Mouse (Mus musculus) kidney, postnatal 10 days (tissue): Measurements from ENCODE around the gene Midn.
"Not testable (repeated sequence)": the region's sequence is repeated elsewhere in the genome, so short reads cannot be mapped to it uniquely, and the experiment has no call there.

Experiments
- DNase-seq: peaks from one replicate; pipeline ENCODE4 v3.0.0; 2021; ENCODE audit warnings: mixed read lengths

Midn gene

GRCm38 (mm10) chr10:80159021-80159560 lies 11.0 kb downstream of the Midn start:
- peak; percentile 81 for DNase-seq

DNA sequence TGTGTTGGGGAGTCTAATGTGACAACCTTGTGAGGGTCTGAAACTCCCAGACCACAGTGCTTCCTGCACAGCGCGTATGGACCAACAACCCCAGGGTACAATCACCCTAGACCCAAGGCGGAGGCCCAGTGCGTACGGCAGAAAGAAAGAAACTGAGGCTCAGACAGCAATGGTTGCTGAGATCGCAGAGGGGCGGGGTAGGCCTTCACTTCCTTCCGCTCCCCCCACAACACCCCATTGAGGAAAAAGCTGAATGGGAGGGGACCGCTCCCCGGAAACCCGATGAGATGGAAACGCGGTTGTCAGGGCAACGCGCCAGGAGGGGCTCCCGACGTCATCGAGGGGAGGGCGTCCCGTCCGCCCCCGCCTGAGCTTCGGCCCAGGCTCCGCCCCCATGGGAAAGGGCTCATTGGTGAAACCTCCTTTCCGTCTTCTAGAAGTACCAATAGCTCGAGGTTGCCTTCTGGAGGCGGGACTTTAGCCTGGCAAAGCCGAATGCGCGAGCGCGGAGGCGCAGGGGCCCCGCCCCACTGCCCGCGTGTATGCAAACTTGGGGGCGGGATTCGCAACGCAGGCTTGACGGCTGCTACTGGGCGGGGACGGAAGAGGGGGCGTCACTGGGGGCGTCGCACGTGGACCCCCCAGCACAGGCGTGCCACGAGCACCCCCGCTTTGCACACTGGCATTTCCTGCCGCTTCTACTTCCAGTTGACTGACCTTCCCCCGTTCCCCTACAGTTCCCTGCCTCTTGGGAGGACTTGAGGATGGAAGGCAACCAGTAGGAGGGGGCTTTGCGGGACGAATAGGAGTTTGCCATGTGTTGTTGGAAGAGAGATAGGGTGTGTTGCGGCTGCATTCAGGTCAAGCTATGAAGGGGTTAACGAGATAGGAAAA lies 11.7 kb downstream of the Midn start:
- DNase-seq, result peak; percentile 99

- DNase-seq, result peak; percentile 95
These were observed 12.6 kb downstream of the Midn start for GRCm38 (mm10) chr10:80160455-80161371.

DNA sequence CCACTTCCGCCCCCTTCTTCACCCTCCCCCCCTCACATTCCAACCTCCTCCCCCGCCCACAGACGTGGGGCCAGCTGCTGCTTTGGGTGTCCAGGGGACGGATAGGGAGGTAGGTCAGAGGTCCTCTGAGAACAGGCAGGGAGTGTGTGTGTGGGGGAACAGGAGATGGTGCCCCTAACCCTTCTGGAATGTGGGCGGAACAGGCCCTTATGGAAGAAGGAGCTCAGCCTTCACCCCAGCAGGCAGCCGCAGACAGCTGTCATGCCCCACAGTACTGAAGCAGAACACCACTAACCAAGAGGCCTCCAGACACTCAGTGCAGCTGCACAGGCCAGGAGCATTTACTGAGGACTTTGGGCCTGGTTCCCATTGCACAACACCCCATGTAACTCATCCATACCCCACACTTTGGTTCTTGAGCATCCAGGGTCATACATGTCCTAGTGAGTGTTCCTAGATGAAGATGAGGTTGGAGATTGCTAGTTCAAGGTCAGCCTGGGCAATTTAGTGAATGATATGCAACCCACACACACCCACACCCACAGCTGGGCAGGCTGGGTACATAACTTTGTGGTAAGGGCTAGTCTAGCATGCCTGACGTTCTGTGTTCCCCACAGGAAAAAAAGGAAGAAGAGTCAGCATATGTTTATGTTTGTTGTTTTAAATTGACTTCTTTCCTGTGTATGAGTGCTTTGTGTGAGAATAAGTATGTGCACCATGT lies 13.6 kb downstream of the Midn start:
- peak; percentile 79 for DNase-seq

- no peak for DNase-seq
These were observed 14.2 kb downstream of the Midn start for GRCm38 (mm10) chr10:80162243-80162608.

GRCm38 (mm10) chr10:80162716-80163299 lies 14.7 kb downstream of the Midn start:
- DNase-seq, result no peak

GRCm38 (mm10) chr10:80163721-80164120 lies 15.6 kb downstream of the Midn start:
- DNase-seq, result no peak

DNA sequence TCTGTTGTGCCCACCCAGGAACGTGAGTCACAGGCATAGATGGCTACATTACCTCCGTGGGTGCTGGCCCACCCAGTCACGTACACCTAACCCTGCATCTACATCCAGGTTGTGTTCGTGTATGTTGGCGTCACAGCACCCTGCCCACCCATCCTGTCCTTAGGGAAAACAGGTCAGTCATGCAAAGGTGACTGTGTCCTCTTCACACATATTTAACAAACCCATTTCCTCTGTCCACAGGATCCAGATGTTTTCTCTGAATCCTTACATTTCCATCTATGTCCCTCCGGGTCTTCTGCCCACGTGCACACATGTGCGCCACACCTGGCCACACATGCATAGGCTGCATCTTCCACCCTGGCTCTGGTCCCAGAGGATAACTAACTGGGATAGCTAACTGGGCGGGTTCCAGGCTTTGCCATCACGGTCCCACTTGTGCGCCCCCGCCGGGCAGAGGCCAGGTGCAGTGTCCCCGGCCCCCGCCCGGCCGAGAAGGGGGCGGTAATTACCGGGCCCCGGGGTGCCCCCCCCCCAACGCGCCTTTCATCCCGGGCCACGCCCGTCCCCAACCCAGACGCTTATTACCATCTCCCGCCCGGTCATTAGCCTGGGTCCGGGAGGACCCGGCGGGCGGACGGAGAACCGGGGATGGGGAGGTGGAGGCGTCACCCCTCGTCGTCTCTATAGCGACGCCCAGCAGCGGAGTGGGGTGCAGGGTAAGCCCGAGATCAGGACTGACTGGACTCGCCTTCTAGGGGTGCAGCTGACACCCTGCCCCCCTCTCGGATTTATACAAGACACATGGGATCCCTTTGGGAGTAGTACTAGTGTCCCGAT lies 16.3 kb downstream of the Midn start:
- peak; percentile 71 for DNase-seq

DNA sequence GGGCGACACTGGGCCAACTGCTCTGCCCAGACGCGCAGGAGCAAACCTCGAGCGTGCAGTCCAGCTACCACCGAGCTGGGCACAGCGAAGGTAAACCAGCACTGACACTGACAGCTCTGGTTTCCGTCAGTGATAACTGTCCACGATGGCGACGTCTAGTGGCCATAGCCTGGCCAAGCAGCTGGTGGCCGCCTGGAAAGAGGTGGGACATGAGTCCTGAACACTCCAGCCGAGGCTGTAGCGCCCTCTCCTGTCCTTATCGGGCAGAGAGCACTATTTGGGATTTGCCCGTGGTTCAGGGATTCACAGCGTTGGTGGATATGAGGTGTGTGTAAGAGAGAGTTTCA lies 16.9 kb downstream of the Midn start:
- DNase-seq, result peak; percentile 99

- peak; percentile 74 for DNase-seq
These were observed 17.5 kb downstream of the Midn start, which contains the start of gene Cirbp for GRCm38 (mm10) chr10:80165392-80166128. Gene Cirbp (plus strand): TSS chr10:80165985.

DNA sequence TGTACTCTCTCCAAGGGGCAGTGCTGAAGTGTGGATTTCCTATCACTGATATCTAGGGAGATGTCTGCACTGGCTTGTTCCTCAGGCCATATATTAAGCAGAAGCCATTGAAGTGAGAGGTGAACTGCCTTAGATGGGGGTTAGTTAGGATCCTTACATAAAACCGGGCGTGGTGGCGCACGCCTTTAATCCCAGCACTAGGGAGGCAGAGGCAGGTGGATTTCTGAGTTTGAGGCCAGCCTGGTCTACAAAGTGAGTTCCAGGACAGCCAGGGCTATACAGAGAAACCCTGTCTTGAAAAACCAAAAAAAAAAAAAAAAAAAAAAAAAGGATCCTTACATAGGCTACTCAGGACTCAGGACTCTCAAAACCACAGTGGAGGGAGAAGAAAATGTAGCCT lies 18.1 kb downstream of the Midn start:
- not testable (repeated sequence) for DNase-seq

- peak; percentile 99 for DNase-seq
These were observed 19.5 kb downstream of the Midn start for GRCm38 (mm10) chr10:80167460-80168037.

DNA sequence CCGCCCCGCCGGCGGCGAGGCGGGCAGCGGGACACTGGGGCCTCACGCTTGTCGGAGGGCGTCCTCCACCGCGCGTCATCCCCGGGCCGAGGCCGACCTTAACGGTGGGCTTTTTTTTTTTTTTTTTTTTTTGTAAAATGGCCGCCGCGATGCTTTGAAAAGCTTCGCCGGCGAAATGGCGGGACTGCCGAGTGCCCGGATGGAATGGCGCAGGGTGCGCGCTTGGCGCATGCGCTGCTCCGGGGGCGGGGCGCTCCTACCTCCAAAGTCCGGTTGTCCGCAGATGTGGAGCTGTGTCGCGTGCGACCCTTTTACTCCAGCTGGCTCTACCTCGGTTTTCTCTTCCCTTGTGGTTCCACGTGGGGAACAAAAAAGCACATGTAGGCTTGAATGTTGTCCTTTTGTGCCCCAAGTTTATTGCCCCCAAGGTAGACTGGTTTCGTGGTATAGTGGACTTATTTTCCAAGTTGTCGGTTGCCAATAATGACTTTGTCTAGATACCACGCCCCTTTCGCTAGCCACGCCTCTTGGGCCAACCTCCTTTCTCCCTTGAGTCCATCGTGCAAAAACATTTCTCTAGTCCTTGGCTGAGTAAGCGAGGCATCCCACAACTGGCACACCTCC lies 20.1 kb downstream of the Midn start:
- peak; percentile 97 for DNase-seq

GRCm38 (mm10) chr10:80169070-80169469 lies 21.0 kb downstream of the Midn start:
- no peak for DNase-seq

DNA sequence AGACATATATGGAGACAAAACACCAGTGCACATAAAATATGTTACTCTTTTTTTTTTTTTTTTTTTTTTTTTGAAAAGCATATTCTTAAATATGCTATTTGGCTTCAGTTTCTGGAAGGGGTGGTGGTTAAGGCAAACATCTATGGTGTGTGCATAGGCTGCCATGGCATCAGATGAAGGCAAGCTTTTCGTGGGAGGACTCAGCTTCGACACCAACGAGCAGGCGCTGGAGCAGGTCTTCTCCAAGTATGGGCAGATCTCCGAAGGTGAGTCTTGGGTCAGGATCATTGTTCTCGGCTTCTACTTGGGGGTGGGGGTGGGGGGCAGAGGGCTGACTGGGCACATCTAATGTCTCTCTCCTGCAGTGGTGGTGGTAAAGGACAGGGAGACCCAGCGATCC lies 21.6 kb downstream of the Midn start:
- no peak for DNase-seq

- no peak for DNase-seq
These were observed 22.0 kb downstream of the Midn start for GRCm38 (mm10) chr10:80170052-80170451.

DNA sequence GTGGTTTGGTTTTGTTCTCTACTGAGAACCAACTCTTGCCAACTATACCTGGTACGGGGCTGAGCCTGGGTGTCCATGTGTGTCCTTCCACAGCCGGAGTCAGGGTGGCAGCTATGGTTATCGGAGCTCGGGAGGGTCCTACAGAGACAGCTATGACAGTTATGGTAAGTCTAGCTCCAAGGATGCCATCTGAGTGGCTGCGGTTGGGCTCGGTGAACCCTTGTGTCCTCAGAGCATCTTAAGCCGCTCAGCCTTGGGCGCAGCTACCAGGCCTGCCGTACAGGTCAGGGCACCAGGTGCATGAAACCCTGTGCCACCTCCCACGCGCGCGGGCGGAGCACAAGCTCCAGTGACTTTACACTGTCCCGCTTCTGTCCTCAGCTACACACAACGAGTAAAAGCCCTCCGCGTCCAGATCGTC lies 22.5 kb downstream of the Midn start:
- DNase-seq, result peak; percentile 37

DNA sequence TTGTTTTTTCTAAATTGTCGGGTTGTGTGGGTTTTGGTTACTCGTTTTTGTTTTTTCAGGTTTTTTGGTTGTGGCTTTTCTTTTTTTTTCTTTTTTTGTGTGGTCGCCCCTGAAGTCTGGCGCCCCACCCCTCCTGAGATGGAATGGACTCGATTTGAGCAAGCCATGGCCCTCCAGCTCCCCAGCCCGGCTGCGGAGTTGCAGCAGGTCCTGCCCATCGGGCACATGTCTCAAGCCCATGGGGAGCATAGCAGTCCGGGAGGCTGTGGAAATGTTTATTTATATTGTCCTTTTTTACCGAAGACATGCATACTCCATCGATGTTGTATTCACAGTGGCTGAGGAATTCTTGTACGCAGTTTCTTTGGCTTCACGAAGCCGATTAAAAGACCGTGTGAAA lies 23.2 kb downstream of the Midn start:
- DNase-seq, result no peak

- DNase-seq, result peak; percentile 44
These were observed 23.9 kb downstream of the Midn start for GRCm38 (mm10) chr10:80171760-80172526.
